Mouse (Mus musculus): ENCODE results near the gene Mrps27. TPM values are rescaled to one million over a fixed set of nuclear protein-coding genes. Genes with fewer than 3 reads are reported as not detected.
A peak's percentile ranks its signal among the peaks of the same experiment; 100 is the strongest.

Gene Mrps27
- total and polyA plus RNA-seq, 2 experiments from 2014 or later: 19.6 to 37.4 TPM

GRCm38 (mm10) chr13:99341504-99341903 lies 3.1 kb upstream of the Mrps27 start:
- TF ChIP-seq CTCF (IDR thresholded peaks at IDR 0.05): no peak
- Histone ChIP-seq H3K27me3 (ENCODE audit: insufficient read depth, low read length) (no peaks in the 10 kb centered on the region), H3K27ac (ENCODE audit: low read depth, low read length) (no peak overlapping the region), H3K9me3 (ENCODE audit: low read length) (no peaks in the 10 kb centered on the region), H3K4me2 (ENCODE audit: low read depth, low read length, poor library complexity, severe bottlenecking) (no peak overlapping the region), H3K36me3 (ENCODE audit: insufficient read depth, low read length) (peaks cover 46% of the 10 kb centered on the region), H3K4me1 (ENCODE audit: insufficient read depth, low read length) (peaks cover 8% of the 10 kb centered on the region), H3K4me3 (ENCODE audit: low read depth, low read length) (no peak overlapping the region), H3K9ac (replicated peaks; ENCODE audit: low read length, poor library complexity, severe bottlenecking) (no peak overlapping the region)
- WGBS: 94% methylated on average over 6 of the region's 6 CpGs
- DNase-seq (ENCODE audit: low spot score): no peak
- no peak for ATAC-seq (ENCODE audit: low FRiP score)

GRCm38 (mm10) chr13:99343876-99344598 lies 549 bp upstream of the Mrps27 start:
- H3K27ac ChIP-seq (ENCODE audit: low read depth, low read length): peak overlapping the region; percentile 92

GRCm38 (mm10) chr13:99350009-99350408 lies 5.4 kb downstream of the Mrps27 start:
- no peak for TF ChIP-seq CTCF (IDR thresholded peaks at IDR 0.05)
- no peak for DNase-seq (ENCODE audit: low spot score)
- WGBS: 91% methylated on average over 6 of the region's 6 CpGs
- Histone ChIP-seq H3K27me3 (ENCODE audit: insufficient read depth, low read length) (no peaks in the 10 kb centered on the region), H3K4me1 (ENCODE audit: insufficient read depth, low read length) (no peaks in the 10 kb centered on the region), H3K36me3 (ENCODE audit: insufficient read depth, low read length) (peaks cover 12% of the 10 kb centered on the region), H3K9ac (replicated peaks; ENCODE audit: low read length, poor library complexity, severe bottlenecking) (no peak overlapping the region), H3K9me3 (ENCODE audit: low read length) (no peaks in the 10 kb centered on the region), H3K4me2 (ENCODE audit: low read depth, low read length, poor library complexity, severe bottlenecking) (no peak overlapping the region), H3K27ac (ENCODE audit: low read depth, low read length) (no peak overlapping the region), H3K4me3 (ENCODE audit: low read depth, low read length) (no peak overlapping the region)
- ATAC-seq (ENCODE audit: low FRiP score): no peak

More at GRCm38 (mm10) chr13:99343876-99344598, 549 bp upstream of the Mrps27 start:
- peak overlapping the region; percentile 79 for H3K9ac ChIP-seq (replicated peaks; ENCODE audit: low read length, poor library complexity, severe bottlenecking)
- WGBS: 3% methylated on average over 30 of the region's 30 CpGs
- H3K4me2 ChIP-seq (ENCODE audit: low read depth, low read length, poor library complexity, severe bottlenecking): peak overlapping the region; percentile 61
- peak overlapping the region; percentile 88 for H3K4me3 ChIP-seq (ENCODE audit: low read depth, low read length)
- H3K36me3 ChIP-seq (ENCODE audit: insufficient read depth, low read length): peaks cover 31% of the 10 kb centered on the region
- peak; percentile 9 for DNase-seq (ENCODE audit: low spot score)
- TF ChIP-seq CTCF (IDR thresholded peaks at IDR 0.05): no peak
- H3K4me1 ChIP-seq (ENCODE audit: insufficient read depth, low read length): peaks cover 8% of the 10 kb centered on the region
- no peaks in the 10 kb centered on the region for H3K27me3 ChIP-seq (ENCODE audit: insufficient read depth, low read length)
- ATAC-seq (ENCODE audit: low FRiP score): peak; percentile 81; the same call in 1 of the 2 replicates
- H3K9me3 ChIP-seq (ENCODE audit: low read length): no peaks in the 10 kb centered on the region

- H3K4me2 ChIP-seq (ENCODE audit: low read depth, low read length, poor library complexity, severe bottlenecking): no peak overlapping the region
Observed at GRCm38 (mm10) chr13:99351186-99351585, 6.6 kb downstream of the Mrps27 start.

GRCm38 (mm10) chr13:99351596-99351995 lies 7.0 kb downstream of the Mrps27 start:
- H3K36me3 ChIP-seq (ENCODE audit: insufficient read depth, low read length): peaks cover 12% of the 10 kb centered on the region
- DNase-seq (ENCODE audit: low spot score) (no peak), ATAC-seq (ENCODE audit: low FRiP score) (no peak)
- H3K4me1 ChIP-seq (ENCODE audit: insufficient read depth, low read length): no peaks in the 10 kb centered on the region
- H3K4me3 ChIP-seq (ENCODE audit: low read depth, low read length): no peak overlapping the region
- 88% methylated on average over 3 of the region's 3 CpGs for WGBS
- H3K9ac ChIP-seq (replicated peaks; ENCODE audit: low read length, poor library complexity, severe bottlenecking): no peak overlapping the region
- no peak overlapping the region for H3K4me2 ChIP-seq (ENCODE audit: low read depth, low read length, poor library complexity, severe bottlenecking)
- no peaks in the 10 kb centered on the region for H3K9me3 ChIP-seq (ENCODE audit: low read length)
- TF ChIP-seq CTCF (IDR thresholded peaks at IDR 0.05): no peak
- no peak overlapping the region for H3K27ac ChIP-seq (ENCODE audit: low read depth, low read length)
- H3K27me3 ChIP-seq (ENCODE audit: insufficient read depth, low read length): no peaks in the 10 kb centered on the region

More at GRCm38 (mm10) chr13:99351186-99351585, 6.6 kb downstream of the Mrps27 start:
- Histone ChIP-seq H3K27me3 (ENCODE audit: insufficient read depth, low read length) (no peaks in the 10 kb centered on the region), H3K9me3 (ENCODE audit: low read length) (no peaks in the 10 kb centered on the region), H3K4me3 (ENCODE audit: low read depth, low read length) (no peak overlapping the region), H3K4me1 (ENCODE audit: insufficient read depth, low read length) (no peaks in the 10 kb centered on the region), H3K9ac (replicated peaks; ENCODE audit: low read length, poor library complexity, severe bottlenecking) (no peak overlapping the region), H3K36me3 (ENCODE audit: insufficient read depth, low read length) (peaks cover 12% of the 10 kb centered on the region), H3K27ac (ENCODE audit: low read depth, low read length) (no peak overlapping the region)
- DNase-seq (ENCODE audit: low spot score): no peak
- WGBS: 80% methylated on average over 8 of the region's 8 CpGs
- no peak for ATAC-seq (ENCODE audit: low FRiP score)
- TF ChIP-seq CTCF (IDR thresholded peaks at IDR 0.05): no peak

- peak overlapping the region; percentile 67 for H3K27ac ChIP-seq (ENCODE audit: low read depth, low read length)
- 12% methylated on average over 28 of the region's 28 CpGs for WGBS
- H3K4me2 ChIP-seq (ENCODE audit: low read depth, low read length, poor library complexity, severe bottlenecking): peak overlapping the region; percentile 62
- ATAC-seq (ENCODE audit: low FRiP score) (peak; percentile 100), DNase-seq (ENCODE audit: low spot score) (peak; percentile 97)
- peak overlapping the region; percentile 41 for H3K4me3 ChIP-seq (ENCODE audit: low read depth, low read length)
- no peaks in the 10 kb centered on the region for H3K27me3 ChIP-seq (ENCODE audit: insufficient read depth, low read length)
- peak overlapping the region; percentile 26; the same call in 1 of the 2 replicates for H3K9ac ChIP-seq (replicated peaks; ENCODE audit: low read length, poor library complexity, severe bottlenecking)
- peak; percentile 100 for TF ChIP-seq CTCF (IDR thresholded peaks at IDR 0.05)
- H3K4me1 ChIP-seq (ENCODE audit: insufficient read depth, low read length): no peaks in the 10 kb centered on the region
- H3K36me3 ChIP-seq (ENCODE audit: insufficient read depth, low read length): peaks cover 12% of the 10 kb centered on the region
- no peaks in the 10 kb centered on the region for H3K9me3 ChIP-seq (ENCODE audit: low read length)
Observed at GRCm38 (mm10) chr13:99352758-99353489, 8.3 kb downstream of the Mrps27 start.
